Mouse (Mus musculus): ENCODE results near the gene Lce3c. TPM values are rescaled to one million over a fixed set of nuclear protein-coding genes. Genes with fewer than 3 reads are reported as not detected.

The Lce3c gene
- polyA plus RNA-seq, 1 experiment from 2014 or later, result not detected

Other genes starting within 250 kb of the Lce3c start
- not detected in 2 replicates for gene Lce1e, start 235.4 kb upstream of the Lce3c start, polyA plus RNA-seq (2016; fragmentation: Nextera tagmentation; extraction: Ambion mirVana)
- gene Lce1f, start 224.1 kb upstream of the Lce3c start, polyA plus RNA-seq (2016; fragmentation: Nextera tagmentation; extraction: Ambion mirVana), result not detected in 2 replicates
- gene Gm38119, start 205.4 kb upstream of the Lce3c start, polyA plus RNA-seq (2016; fragmentation: Nextera tagmentation; extraction: Ambion mirVana), result not detected in 2 replicates
- not detected in 2 replicates for gene Lce1g, start 192.1 kb upstream of the Lce3c start, polyA plus RNA-seq (2016; fragmentation: Nextera tagmentation; extraction: Ambion mirVana)
- gene Lce1h, start 179.4 kb upstream of the Lce3c start, polyA plus RNA-seq (2016; fragmentation: Nextera tagmentation; extraction: Ambion mirVana), result not detected in 2 replicates
- gene Lce1i, start 165.6 kb upstream of the Lce3c start, polyA plus RNA-seq (2016; fragmentation: Nextera tagmentation; extraction: Ambion mirVana), result not detected in 2 replicates
- not detected in 2 replicates for gene Lce1j, start 154.0 kb upstream of the Lce3c start, polyA plus RNA-seq (2016; fragmentation: Nextera tagmentation; extraction: Ambion mirVana)
- not detected in 2 replicates for gene Lce1k, start 136.6 kb upstream of the Lce3c start, polyA plus RNA-seq (2016; fragmentation: Nextera tagmentation; extraction: Ambion mirVana)
- not detected in 2 replicates for gene Kprp, start 117.2 kb upstream of the Lce3c start, polyA plus RNA-seq (2016; fragmentation: Nextera tagmentation; extraction: Ambion mirVana)
- not detected in 2 replicates for gene Lce1l, start 93.2 kb upstream of the Lce3c start, polyA plus RNA-seq (2016; fragmentation: Nextera tagmentation; extraction: Ambion mirVana)
- gene 2310050C09Rik, start 74.3 kb upstream of the Lce3c start, polyA plus RNA-seq (2016; fragmentation: Nextera tagmentation; extraction: Ambion mirVana), result not detected in 2 replicates
- gene Lce3a, start 18.3 kb upstream of the Lce3c start, polyA plus RNA-seq (2016; fragmentation: Nextera tagmentation; extraction: Ambion mirVana), result not detected in 2 replicates
- gene Lce3b, start 11.5 kb upstream of the Lce3c start, polyA plus RNA-seq (2016; fragmentation: Nextera tagmentation; extraction: Ambion mirVana), result not detected in 2 replicates
- not detected in 2 replicates for gene Lce3d, start 12.9 kb downstream of the Lce3c start, polyA plus RNA-seq (2016; fragmentation: Nextera tagmentation; extraction: Ambion mirVana)
- not detected in 2 replicates for gene Lce3e, start 22.6 kb downstream of the Lce3c start, polyA plus RNA-seq (2016; fragmentation: Nextera tagmentation; extraction: Ambion mirVana)
- gene Lce3f, start 47.7 kb downstream of the Lce3c start, polyA plus RNA-seq (2016; fragmentation: Nextera tagmentation; extraction: Ambion mirVana), result not detected in 2 replicates
- gene Crct1, start 71.2 kb downstream of the Lce3c start, polyA plus RNA-seq (2016; fragmentation: Nextera tagmentation; extraction: Ambion mirVana), result 0.44 TPM in 1 of 2 replicates, not detected in the other
- not detected in 2 replicates for gene Lce1m, start 74.6 kb downstream of the Lce3c start, polyA plus RNA-seq (2016; fragmentation: Nextera tagmentation; extraction: Ambion mirVana)
- gene Gm4858, start 124.3 kb downstream of the Lce3c start, polyA plus RNA-seq (2016; fragmentation: Nextera tagmentation; extraction: Ambion mirVana), result not detected in 2 replicates
- gene Crnn, start 200.3 kb downstream of the Lce3c start, polyA plus RNA-seq (2016; fragmentation: Nextera tagmentation; extraction: Ambion mirVana), result not detected in 2 replicates

Data from limb, embryonic 10.5 days (tissue).